Mouse (Mus musculus): ENCODE measurements at regions not wholly inside any gene's neighbourhood (a gene's known extent, or its start where the extent isn't known, plus 50 kb on each side); places are given as distances from the start of the nearest gene placed in this dataset.
A peak's percentile ranks its signal among the peaks of the same experiment; 100 is the strongest.

- DNase-seq (ENCODE audit: low spot score): no peak
These were observed 179.5 kb downstream of the Ets1 start for GRCm38 (mm10) chr9:32815473-32815872.

GRCm38 (mm10) chr9:32816649-32817425, 180.8 kb downstream of the Ets1 start:
- DNase-seq (ENCODE audit: low spot score): peak; percentile 49

GRCm38 (mm10) chr9:32817442-32818358, 181.7 kb downstream of the Ets1 start:
- no peak for DNase-seq (ENCODE audit: low spot score)

GRCm38 (mm10) chr9:32823439-32824133, 187.6 kb downstream of the Ets1 start:
- peak; percentile 4 for DNase-seq (ENCODE audit: low spot score)

- no peak for DNase-seq (ENCODE audit: low spot score)
These were observed 188.1 kb downstream of the Ets1 start for GRCm38 (mm10) chr9:32824134-32824531.

GRCm38 (mm10) chr9:32830268-32830891, 194.4 kb downstream of the Ets1 start:
- DNase-seq (ENCODE audit: low spot score): no peak

- no peak for DNase-seq (ENCODE audit: low spot score)
These were observed 197.4 kb downstream of the Ets1 start for GRCm38 (mm10) chr9:32833373-32833772.

- DNase-seq (ENCODE audit: low spot score): peak; percentile 3
These were observed 199.0 kb downstream of the Ets1 start for GRCm38 (mm10) chr9:32834751-32835625.

- DNase-seq (ENCODE audit: low spot score): peak; percentile 16
These were observed 199.6 kb downstream of the Ets1 start for GRCm38 (mm10) chr9:32835626-32835971.

- DNase-seq (ENCODE audit: low spot score): no peak
These were observed 200.3 kb downstream of the Ets1 start for GRCm38 (mm10) chr9:32836371-32836770.

- DNase-seq (ENCODE audit: low spot score): no peak
These were observed 211.3 kb downstream of the Ets1 start for GRCm38 (mm10) chr9:32847361-32847760.

GRCm38 (mm10) chr9:32852282-32852681, 216.3 kb downstream of the Ets1 start:
- DNase-seq (ENCODE audit: low spot score): no peak

GRCm38 (mm10) chr9:32863286-32863685, 227.3 kb downstream of the Ets1 start:
- DNase-seq (ENCODE audit: low spot score): no peak

GRCm38 (mm10) chr9:32868936-32869335, 232.9 kb downstream of the Ets1 start:
- no peak for DNase-seq (ENCODE audit: low spot score)

GRCm38 (mm10) chr9:32874306-32874875, 238.4 kb downstream of the Ets1 start:
- no peak for DNase-seq (ENCODE audit: low spot score)

- no peak for DNase-seq (ENCODE audit: low spot score)
These were observed 247.0 kb downstream of the Ets1 start for GRCm38 (mm10) chr9:32882819-32883587.

- DNase-seq (ENCODE audit: low spot score): peak; percentile 16
These were observed 250.1 kb downstream of the Ets1 start for GRCm38 (mm10) chr9:32886008-32886650.

GRCm38 (mm10) chr9:32899801-32900200, 263.8 kb downstream of the Ets1 start:
- DNase-seq (ENCODE audit: low spot score): peak; percentile 14

- DNase-seq (ENCODE audit: low spot score): peak; percentile 19
These were observed 265.3 kb downstream of the Ets1 start for GRCm38 (mm10) chr9:32901287-32901686.

All from gastrocnemius, adult 18-20 months (tissue).